In the genomic region with DNA sequence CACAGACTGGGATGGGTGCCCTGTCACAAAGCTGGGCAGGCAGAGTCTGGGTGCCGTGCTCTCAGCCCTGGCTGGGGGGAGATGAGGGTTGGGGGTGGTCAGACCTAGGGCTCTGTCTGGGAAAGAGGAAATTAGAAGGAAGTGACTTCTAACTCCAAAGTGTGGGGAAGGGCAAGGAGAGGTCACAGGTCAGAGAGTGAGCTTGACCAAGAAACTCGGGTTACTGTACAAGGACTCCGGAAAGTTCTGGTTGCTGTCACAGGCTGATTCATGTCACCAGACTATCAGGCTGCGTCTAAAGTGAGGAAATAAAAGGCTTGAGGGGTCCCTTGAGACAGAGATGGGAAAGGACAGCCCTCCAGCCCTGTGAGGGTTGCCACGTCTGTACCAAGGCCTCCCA, we compare ENCODE assay signal across 14 mouse cellular contexts.
"Had no signal": no experiment of that assay in that cellular context is flagged by ENCODE, and none has a peak within 500 bp of the region (broad histone marks: within the 10 kb centered on the region; RNA-seq: fewer than 3 reads in every experiment).

No protein-coding gene starts in this region.

- H3K36me3 ChIP-seq: limb, embryonic 13.5 days; midbrain, embryonic 12.5 days; neural tube, embryonic 13.5 days; stomach, embryonic 15.5 days had no signal

- H3K9ac ChIP-seq: limb, embryonic 13.5 days; liver, embryonic 14.5 days; midbrain, embryonic 12.5 days; neural tube, embryonic 13.5 days; stomach, embryonic 15.5 days had no signal

- H3K4me1 ChIP-seq: midbrain, embryonic 12.5 days; neural tube, embryonic 13.5 days had no signal

- H3K9me3 ChIP-seq: limb, embryonic 13.5 days; midbrain, embryonic 12.5 days; neural tube, embryonic 13.5 days; stomach, embryonic 15.5 days had no signal

- H3K4me2 ChIP-seq: limb, embryonic 13.5 days; midbrain, embryonic 12.5 days; neural tube, embryonic 13.5 days; stomach, embryonic 15.5 days had no signal

- H3K4me3 ChIP-seq: limb, embryonic 13.5 days; midbrain, embryonic 12.5 days; neural tube, embryonic 13.5 days; stomach, embryonic 15.5 days had no signal

- ATAC-seq: lung, postnatal 0 days; midbrain, embryonic 16.5 days had no signal

- DNase-seq: kidney, adult 18-20 months; layer of hippocampus, adult 9-11 months; layer of hippocampus, postnatal 36 days; lung, adult 18-20 months; right cerebral cortex, postnatal 14 days; thymus, adult 2 months; thymus, postnatal 25 days had no signal

- H3K27me3 ChIP-seq: neural tube, embryonic 13.5 days; stomach, embryonic 15.5 days had no signal

- H3K27ac ChIP-seq: limb, embryonic 13.5 days; liver, embryonic 14.5 days; midbrain, embryonic 12.5 days; neural tube, embryonic 13.5 days; stomach, embryonic 15.5 days had no signal
